In the genomic region with DNA sequence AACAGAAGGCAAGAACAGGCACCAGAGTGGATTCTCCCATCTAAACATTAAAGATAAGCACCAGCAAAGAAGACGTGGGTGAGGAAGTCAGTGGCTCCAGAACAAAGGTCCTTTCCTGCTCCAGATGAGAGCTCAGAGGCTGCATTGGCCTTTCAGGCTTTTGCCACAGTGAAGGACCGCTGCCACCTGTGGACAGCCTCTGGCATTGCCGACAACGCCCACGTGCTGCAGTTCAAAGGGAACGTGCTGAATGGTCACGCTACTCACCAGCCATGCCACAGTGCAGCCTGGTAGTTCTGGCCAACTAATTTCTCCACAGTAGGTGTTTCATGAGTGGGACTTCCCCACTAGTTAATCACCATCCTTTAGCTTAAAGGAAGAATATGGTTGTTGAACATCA, we compare ENCODE assay signal across 8 mouse cellular contexts.
DNase-seq lines count a peak whose midpoint lies in the region; ATAC-seq lines count a peak whose summit lies in the region.

No protein-coding gene starts in this region.

- peak; percentile 14 to 38 for DNase-seq in layer of hippocampus, postnatal 10 days (ENCODE audit: low spot score in 2 of 2)
- no peak for DNase-seq in layer of hippocampus, adult 9-10 months (ENCODE audit: low spot score)
- DNase-seq in adrenal gland, adult 18-20 months (ENCODE audit: low spot score in 2 of 2), result peak; percentile 34 to 65
- DNase-seq in kidney, postnatal 25 days, result peak; percentile 70 to 72
- peak; percentile 68 for DNase-seq in neural tube, embryonic 11.5 days (ENCODE audit: low spot score)
- no peak for DNase-seq in layer of hippocampus, adult 8-10 months (ENCODE audit: low spot score in 2 of 2)

- H3K36me3 ChIP-seq in forebrain, embryonic 13.5 days (ENCODE audit: poor library complexity, severe bottlenecking), result no peaks in the 10 kb centered on the region
- H3K36me3 ChIP-seq in neural tube, embryonic 11.5 days (ENCODE audit: control insufficient read depth, insufficient read depth, low read length), result no peaks in the 10 kb centered on the region

- H3K4me3 ChIP-seq in forebrain, embryonic 13.5 days, result no peak overlapping the region
- no peak overlapping the region for H3K4me3 ChIP-seq in neural tube, embryonic 11.5 days (ENCODE audit: low read depth, low read length)

- no peak overlapping the region for H3K4me2 ChIP-seq in forebrain, embryonic 13.5 days
- H3K4me2 ChIP-seq in neural tube, embryonic 11.5 days (ENCODE audit: low read depth), result no peak overlapping the region

- no peak overlapping the region for H3K27ac ChIP-seq in forebrain, embryonic 13.5 days
- H3K27ac ChIP-seq in neural tube, embryonic 11.5 days (ENCODE audit: low read depth, low read length), result no peak overlapping the region

- no peaks in the 10 kb centered on the region for H3K27me3 ChIP-seq in forebrain, embryonic 13.5 days
- no peaks in the 10 kb centered on the region for H3K27me3 ChIP-seq in neural tube, embryonic 11.5 days (ENCODE audit: control insufficient read depth, insufficient read depth, low read length)

- H3K9me3 ChIP-seq in forebrain, embryonic 13.5 days (replicated peaks), result no peaks in the 10 kb centered on the region
- H3K9me3 ChIP-seq in neural tube, embryonic 11.5 days (ENCODE audit: control insufficient read depth, low read length), result no peaks in the 10 kb centered on the region

- WGBS in forebrain, embryonic 13.5 days, result 15% methylated on average over 7 of the region's 7 CpGs
- 15% methylated on average over 7 of the region's 7 CpGs for WGBS in neural tube, embryonic 11.5 days

- H3K9ac ChIP-seq in forebrain, embryonic 13.5 days, result no peak overlapping the region
- no peak overlapping the region for H3K9ac ChIP-seq in neural tube, embryonic 11.5 days (ENCODE audit: low read length)

- ATAC-seq in forebrain, embryonic 13.5 days, result peak; percentile 30; the same call in 1 of the 2 replicates
- peak; percentile 65; the same call in 1 of the 2 replicates for ATAC-seq in neural tube, embryonic 11.5 days (ENCODE audit: insufficient read depth, low FRiP score, low TSS enrichment)
- ATAC-seq in monocyte, adult 5-6 weeks (replicated peaks; ENCODE audit: insufficient number of reproducible peaks, low FRiP score, low TSS enrichment, poor library complexity, severe bottlenecking), result no peak

- no peaks in the 10 kb centered on the region for H3K4me1 ChIP-seq in forebrain, embryonic 13.5 days
- H3K4me1 ChIP-seq in neural tube, embryonic 11.5 days (ENCODE audit: control insufficient read depth, insufficient read depth, low read length), result no peaks in the 10 kb centered on the region

Comparison
In these comparisons a context has a peak if more than half of its experiments do, and no peak if none do; other contexts are left out.
1. DNase-seq: peak in layer of hippocampus, postnatal 10 days (2 of 2), adrenal gland, adult 18-20 months (2 of 2), kidney, postnatal 25 days (2 of 2) and neural tube, embryonic 11.5 days (single experiment); none in layer of hippocampus, adult 9-10 months (single experiment) and layer of hippocampus, adult 8-10 months (0 of 2).